ENCODE assay signal across 16 mouse cellular contexts in the genomic region with DNA sequence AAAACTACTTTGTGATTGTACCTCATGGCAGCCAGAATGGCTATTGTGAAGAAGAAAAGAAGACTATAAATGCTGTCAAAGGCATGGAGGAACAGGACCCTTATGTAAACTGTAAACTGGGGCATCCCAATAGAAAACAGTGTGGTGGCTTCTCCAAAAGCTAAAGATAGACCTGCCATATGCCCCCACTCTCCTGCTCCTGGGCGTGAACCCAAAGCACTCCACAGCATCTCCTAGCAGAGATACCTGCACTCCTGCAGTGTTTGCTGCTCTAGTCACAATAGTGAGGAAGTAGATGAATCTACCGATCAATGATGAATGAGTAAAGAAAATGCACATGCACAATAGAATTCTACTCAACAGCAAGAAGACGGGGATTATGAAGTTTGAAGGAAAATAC.
"Had no signal": no experiment of that assay in that cellular context is flagged by ENCODE, and none has a peak within 500 bp of the region (broad histone marks: within the 10 kb centered on the region; RNA-seq: fewer than 3 reads in every experiment).

No protein-coding gene starts in this region.

- H3K4me3 ChIP-seq: limb, embryonic 12.5 days; liver, embryonic 13.5 days; lung, embryonic 15.5 days; midbrain, embryonic 12.5 days; neural tube, embryonic 13.5 days; stomach, embryonic 15.5 days had no signal

- DNase-seq: kidney, postnatal 36 days; layer of hippocampus, adult 9-11 months; layer of hippocampus, postnatal 36 days; liver; liver, embryonic 13.5 days; liver, postnatal 0 days; lung, postnatal 14 days; retina, postnatal 1 day; thymus, adult 2 months; thymus, postnatal 36 days had no signal

- H3K27ac ChIP-seq: kidney, postnatal 0 days; limb, embryonic 12.5 days; liver, embryonic 13.5 days; lung, embryonic 15.5 days; midbrain, embryonic 12.5 days; neural tube, embryonic 13.5 days; stomach, embryonic 15.5 days had no signal
